Mouse (Mus musculus): ENCODE data around the gene Abhd6.

Abhd6 gene

GRCm38 (mm10) chr14:8063835-8064785 is 61.4 kb downstream of the Abhd6 start:
- no peak for DNase-seq

GRCm38 (mm10) chr14:8080165-8080679 is 77.5 kb downstream of the Abhd6 start, which contains the start of gene Rpp14:
Rpp14 (plus strand) TSS chr14:8080367.
- DNase-seq = peak; percentile 95

- peak; percentile 27 for DNase-seq
These were observed 78.0 kb downstream of the Abhd6 start for GRCm38 (mm10) chr14:8080718-8081117.

GRCm38 (mm10) chr14:8082949-8083348 is 80.2 kb downstream of the Abhd6 start:
- no peak for DNase-seq

GRCm38 (mm10) chr14:8089016-8089415 is 86.3 kb downstream of the Abhd6 start:
- DNase-seq = no peak

GRCm38 (mm10) chr14:8092573-8092972 is 89.9 kb downstream of the Abhd6 start:
- peak; percentile 27 for DNase-seq

- DNase-seq = no peak
These were observed 90.7 kb downstream of the Abhd6 start for GRCm38 (mm10) chr14:8093427-8093826.

- DNase-seq = peak; percentile 18
These were observed 92.3 kb downstream of the Abhd6 start for GRCm38 (mm10) chr14:8094931-8095561.

- peak; percentile 55 for DNase-seq
These were observed 92.9 kb downstream of the Abhd6 start for GRCm38 (mm10) chr14:8095562-8095950.

GRCm38 (mm10) chr14:8097978-8098686 is 95.4 kb downstream of the Abhd6 start, which contains the start of gene Pxk:
Pxk (plus strand) TSS chr14:8098211.
- peak; percentile 94 for DNase-seq

GRCm38 (mm10) chr14:8098687-8098995 is 95.9 kb downstream of the Abhd6 start:
- no peak for DNase-seq

GRCm38 (mm10) chr14:8099561-8100021 is 96.9 kb downstream of the Abhd6 start:
- peak; percentile 17 for DNase-seq

- DNase-seq = no peak
These were observed 99.2 kb downstream of the Abhd6 start for GRCm38 (mm10) chr14:8101886-8102285.

GRCm38 (mm10) chr14:8102676-8103075 is 100.0 kb downstream of the Abhd6 start:
- no peak for DNase-seq
